Mouse (Mus musculus): ENCODE measurements around the gene Appbp2. TPM values are rescaled to one million over a fixed set of nuclear protein-coding genes. Genes with fewer than 3 reads are reported as not detected.
"Not testable (repeated sequence)": the region's sequence is repeated elsewhere in the genome, so short reads cannot be mapped to it uniquely, and the experiment has no call there.

Appbp2 gene
- polyA plus RNA-seq, 1 experiment from 2014 or later = 46.4 TPM

DNA sequence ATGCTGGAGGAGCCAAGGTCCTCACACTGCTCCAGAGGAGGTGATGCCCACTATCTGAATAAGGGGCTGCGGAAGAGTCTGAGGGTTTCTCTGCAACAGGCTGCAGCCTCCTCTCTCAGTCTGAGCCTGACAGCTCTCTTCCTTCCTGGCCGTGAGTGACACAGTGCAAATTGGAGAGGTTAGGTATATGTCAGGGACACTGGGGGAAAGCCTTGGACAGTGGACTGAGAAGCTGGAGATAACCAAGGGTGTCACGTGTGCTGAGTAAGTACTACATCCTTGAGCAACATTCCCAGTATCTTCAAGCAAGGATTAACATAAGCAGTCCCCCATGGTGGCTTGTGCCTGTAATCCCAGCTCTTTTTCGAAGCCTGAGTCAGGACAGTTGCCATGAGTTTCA lies 56.5 kb downstream of the Appbp2 start:
- WGBS = 87% methylated on average over 4 of the region's 4 CpGs
- Histone ChIP-seq H3K4me2 (no peak overlapping the region), H3K4me1 (replicated peaks) (peaks cover 5% of the 10 kb centered on the region), H3K9me3 (no peaks in the 10 kb centered on the region), H3K27me3 (no peaks in the 10 kb centered on the region), H3K27ac (replicated peaks) (no peak overlapping the region), H3K36me3 (no peaks in the 10 kb centered on the region), H3K4me3 (no peak overlapping the region), H3K9ac (no peak overlapping the region)
- no peak for ATAC-seq (ENCODE audit: low FRiP score, low read depth)

DNA sequence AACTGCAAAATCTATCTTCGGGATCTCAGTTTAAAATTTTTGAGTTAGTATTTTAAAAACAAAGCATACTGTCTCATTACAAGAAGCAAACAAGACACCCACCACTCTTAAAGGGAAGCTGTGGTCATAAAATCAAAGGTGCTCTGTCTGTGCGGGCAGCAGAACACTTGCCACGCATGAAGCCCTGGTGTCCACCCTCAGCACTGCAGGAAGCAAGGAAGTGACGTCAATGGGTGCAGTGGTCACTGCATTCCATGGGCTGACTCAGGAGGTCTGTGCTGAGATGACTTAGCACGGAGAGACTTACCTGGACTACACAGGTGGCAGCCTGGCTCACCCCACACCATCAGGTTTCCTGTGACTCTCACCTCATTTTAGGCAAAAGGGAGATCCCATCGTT lies 57.2 kb downstream of the Appbp2 start:
- WGBS = 85% methylated on average over 6 of the region's 6 CpGs
- ATAC-seq (ENCODE audit: low FRiP score, low read depth) = no peak
- no peak overlapping the region for H3K9ac ChIP-seq

DNA sequence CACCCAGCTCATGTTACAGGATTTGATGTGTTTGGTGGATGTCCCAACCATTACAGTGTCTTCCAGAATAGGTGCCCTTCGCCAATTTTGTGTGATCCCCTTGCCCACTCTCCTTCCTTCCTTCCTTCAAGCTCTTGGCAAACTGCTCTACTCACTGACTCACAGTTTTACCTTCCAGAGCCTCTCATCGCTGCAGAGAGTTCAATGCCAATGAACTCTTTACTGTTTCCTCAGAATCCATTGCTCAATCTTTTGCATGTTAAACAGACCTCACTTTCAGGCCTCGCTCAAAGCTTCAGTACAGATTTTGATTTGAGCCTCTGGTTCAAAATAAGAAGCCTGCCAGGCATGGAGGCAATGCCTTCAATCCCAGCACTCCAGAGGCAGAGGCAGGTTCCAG lies 59.0 kb downstream of the Appbp2 start:
- no peak overlapping the region for H3K4me3 ChIP-seq
- H3K9ac ChIP-seq = no peak overlapping the region
- H3K4me2 ChIP-seq = no peak overlapping the region
- no peaks in the 10 kb centered on the region for H3K27me3 ChIP-seq
- H3K4me1 ChIP-seq (replicated peaks) = no peaks in the 10 kb centered on the region
- no peaks in the 10 kb centered on the region for H3K36me3 ChIP-seq
- ATAC-seq (ENCODE audit: low FRiP score, low read depth) = no peak
- no peak overlapping the region for H3K27ac ChIP-seq (replicated peaks)
- no peaks in the 10 kb centered on the region for H3K9me3 ChIP-seq
- 89% methylated on average over 3 of the region's 3 CpGs for WGBS

More for the DNA sequence above, 57.2 kb downstream of the Appbp2 start:
- Histone ChIP-seq H3K9me3 (no peaks in the 10 kb centered on the region), H3K4me1 (replicated peaks) (no peaks in the 10 kb centered on the region; the same call in 1 of the 2 replicates), H3K36me3 (no peaks in the 10 kb centered on the region), H3K27ac (replicated peaks) (no peak overlapping the region), H3K4me3 (no peak overlapping the region), H3K27me3 (no peaks in the 10 kb centered on the region), H3K4me2 (no peak overlapping the region)

DNA sequence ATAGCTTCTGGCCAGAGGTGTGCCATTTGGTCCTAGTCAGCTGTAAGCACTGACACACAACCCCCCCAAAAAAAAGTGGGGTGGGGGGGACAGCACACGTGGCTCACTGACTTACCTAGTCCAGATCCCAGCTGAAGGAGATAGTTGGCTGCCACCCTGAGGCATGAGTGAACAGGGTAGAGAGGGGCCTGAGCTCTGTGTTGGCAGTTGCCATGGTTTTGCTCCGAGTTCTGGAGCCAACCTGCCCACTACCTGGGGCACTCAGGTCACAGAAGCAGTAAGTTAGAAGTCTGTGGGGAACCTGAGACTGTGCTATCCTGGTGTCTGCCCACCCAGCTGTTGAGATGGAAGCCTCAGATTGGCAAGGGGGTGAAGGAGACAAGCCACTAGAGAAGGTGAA lies 64.1 kb downstream of the Appbp2 start:
- Histone ChIP-seq H3K36me3 (no peaks in the 10 kb centered on the region), H3K9me3 (no peaks in the 10 kb centered on the region), H3K4me3 (no peak overlapping the region), H3K4me2 (peak overlapping the region; percentile 69), H3K4me1 (replicated peaks) (peaks cover 11% of the 10 kb centered on the region), H3K27me3 (no peaks in the 10 kb centered on the region), H3K27ac (replicated peaks) (no peak overlapping the region), H3K9ac (no peak overlapping the region)
- WGBS = 41% methylated on average over 2 of the region's 2 CpGs
- no peak for ATAC-seq (ENCODE audit: low FRiP score, low read depth)

DNA sequence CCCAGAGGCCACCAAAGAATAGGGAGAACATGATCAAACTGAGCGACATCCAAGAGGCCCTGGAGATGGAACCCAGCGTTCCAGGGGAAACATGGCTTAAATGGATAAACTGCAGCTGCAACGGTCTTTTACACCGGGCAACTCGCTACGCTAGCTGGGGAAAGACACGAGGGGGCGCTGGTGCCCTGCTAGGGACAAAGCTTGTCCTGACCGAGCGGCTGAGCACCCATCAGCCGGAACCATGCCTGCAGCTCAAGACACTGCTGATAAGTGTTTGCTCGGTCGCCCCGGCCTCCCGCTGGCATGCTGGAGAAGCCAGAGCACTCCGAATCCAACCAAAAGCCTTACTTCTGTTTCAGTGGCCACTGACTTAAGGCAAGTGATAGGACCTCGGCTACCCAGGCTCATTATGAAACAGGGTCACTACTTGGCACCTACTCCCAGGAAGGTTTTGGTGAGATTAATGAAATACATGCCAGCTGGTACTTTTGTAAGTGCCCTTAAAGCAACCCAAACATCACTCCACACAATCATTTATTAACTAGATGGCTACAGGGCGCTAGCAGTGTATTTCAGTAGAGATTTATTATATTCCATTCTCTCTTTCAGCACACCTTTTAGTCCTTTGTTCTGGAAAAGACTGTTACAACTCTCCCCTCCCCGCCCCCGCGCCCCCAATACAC lies 64.7 kb downstream of the Appbp2 start, which contains the start of gene 1700125H20Rik:
Gene 1700125H20Rik (plus strand): TSS at position 347 of the 683 bp plus-strand sequence.
- peak; percentile 93; the same call in 1 of the 2 replicates for ATAC-seq (ENCODE audit: low FRiP score, low read depth)

DNA sequence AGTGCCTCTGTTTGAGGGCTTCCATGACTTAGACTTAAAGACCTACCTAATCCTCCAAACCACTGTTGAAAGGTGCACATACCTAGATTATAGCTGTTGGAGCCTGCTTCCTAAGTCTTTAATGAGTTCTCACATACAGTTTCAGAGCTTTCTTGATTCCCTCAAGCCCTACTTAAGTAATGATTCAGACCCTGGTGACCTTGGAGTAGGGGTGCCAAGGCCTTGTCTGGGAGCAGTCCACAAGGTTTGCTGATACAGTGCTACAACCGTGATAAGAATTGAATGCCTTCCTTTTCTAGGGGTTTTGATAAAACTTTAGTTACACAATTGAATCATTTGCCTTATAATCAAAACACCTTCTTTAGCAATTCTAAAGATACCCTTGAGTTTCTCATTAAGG lies 67.4 kb downstream of the Appbp2 start:
- Histone ChIP-seq H3K9ac (no peak overlapping the region), H3K27ac (replicated peaks) (no peak overlapping the region), H3K4me1 (replicated peaks) (peaks cover 11% of the 10 kb centered on the region), H3K4me2 (no peak overlapping the region), H3K9me3 (no peaks in the 10 kb centered on the region), H3K4me3 (no peak overlapping the region), H3K36me3 (no peaks in the 10 kb centered on the region), H3K27me3 (no peaks in the 10 kb centered on the region)
- WGBS = 78% methylated on average over 1 of the region's 1 CpGs
- ATAC-seq (ENCODE audit: low FRiP score, low read depth) = no peak

More for the DNA sequence above, 64.7 kb downstream of the Appbp2 start, which contains the start of gene 1700125H20Rik:
- 12% methylated on average over 21 of the region's 21 CpGs for WGBS
- H3K27ac ChIP-seq (replicated peaks) = no peak within 1 kb of the TSS
- H3K4me1 ChIP-seq (replicated peaks) = peaks cover 11% of the 10 kb centered on the region
- H3K4me3 ChIP-seq = peak within 1 kb of the TSS; percentile 34
- no peaks in the 10 kb centered on the region for H3K27me3 ChIP-seq
- peak within 1 kb of the TSS; percentile 44 for H3K9ac ChIP-seq
- H3K4me2 ChIP-seq = peak within 1 kb of the TSS; percentile 69
- H3K9me3 ChIP-seq = no peaks in the 10 kb centered on the region
- no peaks in the 10 kb centered on the region for H3K36me3 ChIP-seq

DNA sequence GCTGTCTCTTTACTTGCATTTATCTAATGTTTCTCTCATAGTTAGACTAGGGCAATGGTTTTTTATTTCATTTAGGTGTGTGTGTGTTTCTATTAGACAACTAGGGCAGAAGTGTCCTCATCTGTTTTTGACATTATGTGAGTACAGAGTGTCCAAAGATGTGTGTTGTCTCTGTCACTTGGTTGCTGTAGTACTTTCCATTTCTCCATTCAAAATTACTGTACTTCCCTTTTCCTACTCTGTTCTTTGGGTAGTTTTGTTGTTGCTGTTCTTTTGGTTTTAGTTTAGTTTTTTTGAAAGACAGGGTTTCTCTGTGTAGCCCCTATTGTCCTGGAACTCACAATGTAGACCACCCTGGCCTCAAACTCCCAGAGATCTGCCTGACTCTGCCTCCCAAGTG lies 70.6 kb downstream of the Appbp2 start:
- Histone ChIP-seq H3K4me2 (no peak overlapping the region), H3K9me3 (no peaks in the 10 kb centered on the region), H3K9ac (no peak overlapping the region), H3K4me1 (replicated peaks) (no peaks in the 10 kb centered on the region), H3K36me3 (no peaks in the 10 kb centered on the region), H3K4me3 (no peak overlapping the region), H3K27me3 (no peaks in the 10 kb centered on the region), H3K27ac (replicated peaks) (no peak overlapping the region)
- no peak for ATAC-seq (ENCODE audit: low FRiP score, low read depth)

DNA sequence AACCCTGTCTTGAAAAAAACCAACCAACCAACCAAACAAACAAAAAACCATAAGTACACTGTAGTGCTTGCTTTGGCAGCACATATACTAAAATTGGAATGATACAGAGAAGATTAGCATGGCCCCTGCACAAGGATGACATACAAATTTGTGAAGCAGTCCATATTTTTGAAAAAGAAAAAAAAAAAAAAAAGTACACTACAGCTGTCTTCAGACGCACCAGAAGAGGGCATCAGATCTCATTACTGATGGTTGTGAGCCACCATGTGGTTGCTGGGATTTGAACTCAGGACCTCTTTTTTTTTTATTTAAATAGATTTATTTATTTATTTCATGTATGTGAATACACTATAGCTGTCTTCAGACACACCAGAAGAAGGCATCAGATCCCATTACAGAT lies 71.9 kb downstream of the Appbp2 start:
- 93% methylated on average over 1 of the region's 1 CpGs for WGBS
- H3K4me2 ChIP-seq; H3K4me1 ChIP-seq (replicated peaks); H3K27me3 ChIP-seq; H3K9me3 ChIP-seq; ATAC-seq (ENCODE audit: low FRiP score, low read depth); H3K4me3 ChIP-seq; H3K27ac ChIP-seq (replicated peaks); H3K36me3 ChIP-seq; H3K9ac ChIP-seq: not testable (repeated sequence)

DNA sequence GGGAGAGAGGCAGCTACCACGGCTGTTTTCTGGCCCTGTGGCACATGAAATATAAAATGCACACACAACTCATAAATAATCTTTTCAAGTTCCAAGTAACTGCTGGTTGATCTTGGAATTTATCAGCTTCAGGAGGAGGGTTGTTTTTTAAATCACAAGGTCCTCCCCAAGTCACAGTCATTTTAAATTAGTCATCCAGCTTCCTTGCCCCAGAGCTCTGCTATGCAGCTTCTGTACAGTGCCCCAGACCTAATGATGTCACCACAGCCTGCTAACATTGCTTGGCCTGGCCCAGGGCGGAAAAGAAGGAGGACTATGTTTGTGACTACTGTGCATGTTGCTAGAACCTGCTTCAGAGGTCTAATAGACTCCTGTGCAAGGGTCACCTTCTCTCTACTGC lies 77.6 kb downstream of the Appbp2 start:
- Histone ChIP-seq H3K4me3 (no peak overlapping the region), H3K27ac (replicated peaks) (no peak overlapping the region), H3K4me2 (no peak overlapping the region), H3K36me3 (no peaks in the 10 kb centered on the region), H3K4me1 (replicated peaks) (no peaks in the 10 kb centered on the region), H3K9me3 (no peaks in the 10 kb centered on the region), H3K9ac (no peak overlapping the region), H3K27me3 (no peaks in the 10 kb centered on the region)
- 81% methylated on average over 2 of the region's 2 CpGs for WGBS
- no peak for ATAC-seq (ENCODE audit: low FRiP score, low read depth)

DNA sequence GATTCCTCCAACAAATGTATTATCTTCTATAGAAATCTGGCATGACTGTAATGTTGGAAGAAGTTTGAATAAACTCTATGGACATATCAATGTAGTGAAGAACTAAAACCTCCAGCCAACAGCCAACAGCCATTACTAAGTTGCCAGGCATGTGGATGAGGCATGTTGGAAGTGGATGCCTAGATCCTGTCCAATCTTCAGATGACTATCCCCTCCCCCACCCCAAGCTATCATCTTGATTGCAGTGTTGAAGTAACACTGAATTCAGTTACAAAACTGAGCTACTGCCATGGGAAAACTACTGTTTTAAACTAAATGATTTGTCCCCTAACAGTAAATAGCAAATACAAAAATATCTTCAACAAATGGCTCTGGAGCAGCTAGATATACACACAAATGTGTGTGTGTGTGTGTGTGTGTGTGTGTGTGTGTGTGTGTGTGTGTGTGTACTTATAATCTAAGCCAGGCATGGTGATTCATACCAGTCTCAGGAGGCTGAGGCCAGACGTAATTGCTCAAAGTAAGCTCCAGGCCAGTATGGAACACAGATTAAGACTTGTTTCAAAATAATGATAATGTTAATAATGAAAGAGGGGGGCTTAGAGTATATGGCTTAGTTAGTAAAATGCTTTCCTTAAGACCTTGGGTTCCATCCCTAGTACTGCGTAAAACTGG lies 82.5 kb downstream of the Appbp2 start:
- Histone ChIP-seq H3K9me3 (no peaks in the 10 kb centered on the region), H3K9ac (no peak overlapping the region), H3K27ac (replicated peaks) (no peak overlapping the region), H3K36me3 (no peaks in the 10 kb centered on the region), H3K4me1 (replicated peaks) (no peaks in the 10 kb centered on the region), H3K4me3 (no peak overlapping the region), H3K27me3 (no peaks in the 10 kb centered on the region), H3K4me2 (no peak overlapping the region)
- no peak for ATAC-seq (ENCODE audit: low FRiP score, low read depth)
- 93% methylated on average over 2 of the region's 2 CpGs for WGBS

DNA sequence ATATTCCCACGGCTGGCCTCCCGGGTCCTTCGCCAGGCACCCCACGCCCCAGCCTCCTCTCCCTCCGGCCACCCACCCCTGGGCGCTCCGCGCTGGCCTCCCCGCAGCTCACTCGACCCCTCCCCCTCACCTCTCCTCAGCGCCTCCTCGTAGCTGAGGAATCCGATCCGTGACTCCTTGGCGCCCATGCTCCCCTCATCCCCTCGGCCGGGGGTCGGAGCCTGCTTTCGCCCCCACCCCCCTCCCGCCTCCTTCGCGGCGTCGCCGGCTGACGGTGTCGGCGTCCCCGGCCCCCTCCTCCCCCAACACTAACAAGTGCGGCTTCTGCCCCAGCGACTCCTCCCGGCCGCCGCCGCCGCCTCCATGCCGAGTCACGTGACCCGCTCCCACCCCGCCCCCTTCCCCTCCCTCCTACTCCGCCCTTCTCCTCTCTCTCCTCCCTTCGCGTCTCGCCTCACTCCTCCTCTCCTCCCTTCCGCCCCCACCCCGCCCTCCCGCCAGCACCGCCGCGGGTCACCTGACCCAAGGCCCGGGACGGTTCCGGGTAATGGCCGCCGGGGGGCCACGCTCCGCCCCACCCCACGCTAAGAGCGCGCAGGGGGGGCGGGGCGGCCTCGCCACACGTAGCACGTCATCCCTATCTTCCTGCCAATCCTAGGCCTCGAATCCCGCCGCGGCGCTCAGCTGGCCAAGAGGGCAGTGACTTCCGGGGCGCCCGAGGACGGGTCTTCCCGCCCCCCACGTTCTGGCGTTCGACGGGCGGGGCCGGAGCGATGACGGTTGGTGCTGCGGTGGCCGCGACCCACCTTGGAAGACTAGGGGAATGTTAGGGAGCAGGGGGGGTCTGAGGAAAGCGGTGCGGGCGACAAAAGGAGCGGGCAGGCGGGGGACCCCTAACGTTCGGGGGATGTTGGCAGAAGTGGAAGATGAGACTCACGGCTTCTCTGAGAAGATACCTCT lies 95.1 kb downstream of the Appbp2 start, which contains the start of gene Usp32:
Gene Usp32 (minus strand): TSS at position 581 of the 960 bp plus-strand sequence.
- Histone ChIP-seq H3K27me3 (no peaks in the 10 kb centered on the region), H3K4me1 (replicated peaks) (peaks cover 29% of the 10 kb centered on the region), H3K27ac (replicated peaks) (peak within 1 kb of the TSS; percentile 94), H3K9me3 (no peaks in the 10 kb centered on the region), H3K36me3 (no peaks in the 10 kb centered on the region), H3K4me3 (peak within 1 kb of the TSS; percentile 87), H3K9ac (peak within 1 kb of the TSS; percentile 90), H3K4me2 (peak within 1 kb of the TSS; percentile 67)
- WGBS = under 1% methylated on average over 72 of the region's 94 CpGs
- ATAC-seq (ENCODE audit: low FRiP score, low read depth) = peak; percentile 98
